Mouse (Mus musculus) ES-E14 (cell line): ENCODE results near the gene Ptprm. TPM values are rescaled to one million over a fixed set of nuclear protein-coding genes. Genes with fewer than 3 reads are reported as not detected.
A peak's percentile ranks its signal among the peaks of the same experiment; 100 is the strongest.

Source experiments
- DNase-seq: peaks from one replicate; pipeline ENCODE4 v3.0.0-alpha.2; 2013; ENCODE audit warnings: low read depth, low spot score
- H3K27ac ChIP-seq: 2 replicates; pipeline ENCODE4 v1.5.1; 2012; ENCODE audit warnings: low read depth, mild to moderate bottlenecking, low read length, moderate library complexity, mixed read lengths; ENCODE audit not compliant: poor library complexity, insufficient read depth, severe bottlenecking
- H3K36me3 ChIP-seq: 2 replicates; pipeline ENCODE4 v1.6.1; 2012; ENCODE audit warnings: mild to moderate bottlenecking, low read length, moderate library complexity, mixed read lengths; ENCODE audit not compliant: control insufficient read depth, poor library complexity, insufficient read depth, severe bottlenecking
- H3K4me1 ChIP-seq, 2 experiments: fragments of 150-350 bp in 1 of 2; sonication (generic) in 1 of 2; 2 replicates each; pipeline ENCODE4 v1.6.1; 2012; ENCODE audit warnings: low read length in 2 of 2, mild to moderate bottlenecking in 1 of 2, mixed read lengths in 1 of 2; ENCODE audit not compliant: control insufficient read depth in 2 of 2, insufficient read depth in 2 of 2, poor library complexity in 1 of 2
- H3K4me3 ChIP-seq, 2 experiments: fragments of 150-350 bp in 1 of 2; sonication (generic) in 1 of 2; 2 replicates each; pipeline ENCODE4 v1.5.1; 2012; ENCODE audit warnings: low read length in 2 of 2, low read depth in 1 of 2, mild to moderate bottlenecking in 1 of 2, mixed read lengths in 1 of 2; ENCODE audit not compliant: insufficient read depth in 1 of 2, poor library complexity in 1 of 2, severe bottlenecking in 1 of 2
- H3K9ac ChIP-seq: 2 replicates; pipeline ENCODE4 v1.6.1; 2012; ENCODE audit warnings: low read depth, mild to moderate bottlenecking, low read length, mixed read lengths; ENCODE audit not compliant: poor library complexity, insufficient read depth, severe bottlenecking
- H3K9me3 ChIP-seq: fragments of 150-350 bp; sonication (generic); 2 replicates; pipeline ENCODE4 v1.6.1; 2012; ENCODE audit warnings: low read depth, mild to moderate bottlenecking, low read length; ENCODE audit not compliant: control insufficient read depth, insufficient read depth
- CHD2 ChIP-seq: IDR thresholded peaks from 2 replicates; pipeline ENCODE4 v1.6.1; 2014; ENCODE audit warnings: mild to moderate bottlenecking, low read depth, low read length, inconsistent platforms
- HCFC1 ChIP-seq: IDR thresholded peaks from 2 replicates; pipeline ENCODE4 v1.6.1; 2012; ENCODE audit warnings: low read length, inconsistent platforms, borderline replicate concordance; ENCODE audit not compliant: insufficient read depth
- MAFK ChIP-seq: IDR thresholded peaks from 2 replicates; pipeline ENCODE4 v1.6.1; 2014; ENCODE audit warnings: mild to moderate bottlenecking, low read depth, low read length, inconsistent platforms; ENCODE audit not compliant: insufficient read depth
- ZC3H11A ChIP-seq: IDR thresholded peaks from 2 replicates; pipeline ENCODE4 v1.6.1; 2012; ENCODE audit warnings: low read depth, mild to moderate bottlenecking, inconsistent platforms, low read length, borderline replicate concordance
- ZNF384 ChIP-seq: IDR thresholded peaks from 2 replicates; pipeline ENCODE4 v1.6.1; 2012; ENCODE audit warnings: low read depth, low read length, inconsistent platforms
- in situ Hi-C, 2 experiments: fragments of 600-800 bp; cut with MboI; formaldehyde crosslinking; loops; one replicate each; pipeline ENCODE4 v1.15.1; 2025; ENCODE audit warnings: low sequenced_read_pairs in 2 of 2, inconsistent platforms in 1 of 2; ENCODE audit not compliant: unreplicated experiment in 2 of 2
- total RNA-seq: library from RNA; depleted of rRNA; stranded (reverse); fragments of 300-350 nt; gene quantifications from 2 replicates; pipeline ENCODE4 v1.2.3, GENCODE M21; 2012

The Ptprm gene
- total RNA-seq, 1 experiment: 2.9 TPM

DNA sequence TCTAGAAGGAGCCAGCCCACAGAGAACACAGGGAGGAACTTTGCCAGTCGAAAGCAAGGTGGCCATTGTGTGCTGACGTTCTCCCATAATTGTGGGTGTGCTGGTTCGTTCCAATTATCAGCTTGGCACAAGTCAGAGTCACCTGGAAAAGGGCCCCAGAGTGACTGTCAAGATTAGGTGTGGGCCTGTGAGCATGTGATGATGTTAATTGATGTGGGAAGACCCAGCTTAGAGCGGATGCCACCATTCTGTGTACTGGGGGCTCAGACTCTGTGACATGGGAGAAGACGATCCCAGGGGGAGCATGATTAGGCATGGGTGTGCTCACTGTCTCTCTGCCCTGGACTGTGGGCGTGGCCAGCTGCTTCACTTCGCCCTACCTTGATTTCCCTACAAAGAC lies 604.3 kb downstream of the Ptprm start:
- H3K4me1 ChIP-seq: no peaks in the 10 kb centered on the region
- no peak overlapping the region for H3K4me3 ChIP-seq
- no peak for DNase-seq
- peak overlapping the region; percentile 22; the same call in 1 of the 2 replicates for H3K27ac ChIP-seq
- TF ChIP-seq MAFK (no peak), ZC3H11A (no peak), HCFC1 (no peak), ZNF384 (no peak), CHD2 (no peak)
- H3K9ac ChIP-seq: no peak overlapping the region
- H3K9me3 ChIP-seq: no peaks in the 10 kb centered on the region
- no peaks in the 10 kb centered on the region for H3K36me3 ChIP-seq
- in situ Hi-C loops: loop anchor here in 1 of 2 experiments (25.0 kb wide), 1 partner anchor 513 kb away; no protein-coding TSS in a partner anchor

GRCm38 (mm10) chr17:66746506-66746905 lies 607.8 kb downstream of the Ptprm start:
- in situ Hi-C loops: no loop called here
- no peak for TF ChIP-seq CHD2
- TF ChIP-seq ZC3H11A: no peak
- no peak for TF ChIP-seq ZNF384
- TF ChIP-seq MAFK: no peak
- no peak for TF ChIP-seq HCFC1
- Histone ChIP-seq H3K4me1 (no peaks in the 10 kb centered on the region), H3K36me3 (no peaks in the 10 kb centered on the region), H3K27ac (no peak overlapping the region), H3K9ac (no peak overlapping the region), H3K4me3 (no peak overlapping the region), H3K9me3 (no peaks in the 10 kb centered on the region)
- no peak for DNase-seq

DNA sequence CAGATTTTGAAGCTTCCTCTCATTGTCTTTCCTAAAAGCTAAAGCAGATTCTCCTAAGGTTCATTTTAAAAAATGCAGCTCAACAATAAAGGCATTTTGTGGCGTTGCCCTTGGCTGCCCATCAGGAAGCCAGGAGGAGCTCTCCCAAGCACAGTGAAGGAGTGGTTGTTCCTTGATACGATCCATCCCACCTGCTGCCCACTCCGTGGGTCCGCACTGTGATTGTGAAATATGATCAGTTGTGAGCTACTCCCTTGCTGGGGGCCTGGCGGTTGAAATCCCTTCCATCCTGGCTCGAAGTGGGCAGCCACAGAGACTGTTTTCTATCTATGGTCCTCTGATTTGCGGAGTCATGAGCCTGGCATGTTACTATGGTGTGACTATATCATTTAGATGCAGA lies 610.9 kb downstream of the Ptprm start:
- no peak overlapping the region for H3K4me3 ChIP-seq
- H3K9ac ChIP-seq: no peak overlapping the region
- no peaks in the 10 kb centered on the region for H3K4me1 ChIP-seq
- H3K27ac ChIP-seq: no peak overlapping the region
- no peak for DNase-seq
- TF ChIP-seq MAFK (no peak), ZC3H11A (no peak), HCFC1 (no peak), ZNF384 (no peak), CHD2 (no peak)
- no peaks in the 10 kb centered on the region for H3K9me3 ChIP-seq
- no peaks in the 10 kb centered on the region for H3K36me3 ChIP-seq
- in situ Hi-C loops: no loop called here

DNA sequence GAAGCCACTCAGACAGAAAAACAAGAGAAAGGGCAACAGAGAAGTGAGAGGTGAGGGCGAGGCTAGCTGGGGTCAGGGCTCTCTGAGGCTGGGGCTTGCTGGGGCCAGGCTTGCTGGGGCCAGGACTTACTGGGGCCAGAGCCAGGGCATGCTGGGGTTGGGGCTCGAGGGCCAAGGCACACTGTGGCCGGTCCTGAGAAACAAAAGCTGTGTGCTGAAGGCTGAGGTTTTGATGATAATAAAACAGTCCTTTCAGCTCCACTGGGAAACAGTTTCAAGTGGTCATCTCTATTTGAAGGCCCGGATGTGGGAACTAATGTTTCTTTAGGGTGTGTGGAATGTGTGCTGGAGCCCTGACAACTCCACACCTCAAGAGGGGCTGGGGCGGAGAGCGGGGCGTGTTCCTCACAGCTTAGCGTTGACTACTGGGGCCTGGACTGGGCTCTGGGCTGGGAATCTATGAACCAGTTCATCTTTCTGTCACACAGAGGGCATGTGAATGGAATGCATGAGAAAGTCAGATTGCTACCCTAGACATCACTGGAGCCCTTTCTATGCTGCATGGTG lies 615.4 kb downstream of the Ptprm start:
- TF ChIP-seq ZC3H11A: no peak
- TF ChIP-seq MAFK: no peak
- TF ChIP-seq HCFC1: no peak
- TF ChIP-seq ZNF384: no peak
- TF ChIP-seq CHD2: no peak
- H3K27ac ChIP-seq: no peak overlapping the region
- no peak for DNase-seq
- H3K9ac ChIP-seq: no peak overlapping the region
- H3K9me3 ChIP-seq: no peaks in the 10 kb centered on the region
- H3K4me1 ChIP-seq: no peaks in the 10 kb centered on the region
- no peak overlapping the region for H3K4me3 ChIP-seq
- H3K36me3 ChIP-seq: no peaks in the 10 kb centered on the region
- in situ Hi-C loops: no loop called here

- no peak for TF ChIP-seq ZC3H11A
- no peak for TF ChIP-seq HCFC1
- TF ChIP-seq ZNF384: no peak
- TF ChIP-seq MAFK: no peak
- no peak for TF ChIP-seq CHD2
- H3K27ac ChIP-seq: no peak overlapping the region
- no peak overlapping the region for H3K9ac ChIP-seq
- in situ Hi-C loops: no loop called here
- H3K4me3 ChIP-seq: no peak overlapping the region
- no peaks in the 10 kb centered on the region for H3K36me3 ChIP-seq
- no peaks in the 10 kb centered on the region for H3K9me3 ChIP-seq
- no peaks in the 10 kb centered on the region for H3K4me1 ChIP-seq
- DNase-seq: no peak
These were observed 615.9 kb downstream of the Ptprm start for GRCm38 (mm10) chr17:66738331-66738730.
